ENCODE assay signal across 26 mouse cellular contexts in genomic region chr3:51398667-51399066, GRCm38 (mm10). TPM values are rescaled to one million over a fixed set of nuclear protein-coding genes. Genes with fewer than 3 reads are reported as not detected.
DNase-seq lines count a peak whose midpoint lies in the region; ATAC-seq and TF ChIP-seq lines count a peak whose summit lies in the region.
"Had no signal": no experiment of that assay in that cellular context is flagged by ENCODE, and none has a peak within 500 bp of the region (broad histone marks: within the 10 kb centered on the region; RNA-seq: fewer than 3 reads in every experiment).

No protein-coding gene starts in this region.

- peaks cover 10% of the 10 kb centered on the region for H3K36me3 ChIP-seq in embryonic facial prominence, embryonic 14.5 days (ENCODE audit: control insufficient read depth, insufficient read depth, low read length)
- H3K36me3 ChIP-seq in embryonic facial prominence, embryonic 10.5 days (replicated peaks) = peaks cover 13% of the 10 kb centered on the region
- H3K36me3 ChIP-seq in kidney, embryonic 15.5 days = peaks cover 12% of the 10 kb centered on the region
- no peaks in the 10 kb centered on the region; the same call in 1 of the 2 replicates for H3K36me3 ChIP-seq in testis, adult 2 months (ENCODE audit: control insufficient read depth, insufficient read depth, low read length)
- H3K36me3 ChIP-seq in liver, embryonic 11.5 days (ENCODE audit: control insufficient read depth, insufficient read depth, low read length) = peaks cover 3% of the 10 kb centered on the region; the same call in 1 of the 2 replicates

- peaks cover 9% of the 10 kb centered on the region for H3K27me3 ChIP-seq in embryonic facial prominence, embryonic 14.5 days (replicated peaks; ENCODE audit: control insufficient read depth, insufficient read depth, low read length)
- peaks cover 49% of the 10 kb centered on the region for H3K27me3 ChIP-seq in embryonic facial prominence, embryonic 10.5 days (replicated peaks; ENCODE audit: low read depth, poor library complexity, severe bottlenecking)
- peaks cover 27% of the 10 kb centered on the region for H3K27me3 ChIP-seq in kidney, embryonic 15.5 days
- no peaks in the 10 kb centered on the region; the same call in 1 of the 2 replicates for H3K27me3 ChIP-seq in testis, adult 2 months (ENCODE audit: control insufficient read depth, insufficient read depth, low read length)
- H3K27me3 ChIP-seq in liver, embryonic 11.5 days (replicated peaks; ENCODE audit: control insufficient read depth, insufficient read depth, low read length) = peaks cover 13% of the 10 kb centered on the region

- WGBS in embryonic facial prominence, embryonic 14.5 days = 8% methylated on average over 3 of the region's 3 CpGs
- WGBS in embryonic facial prominence, embryonic 10.5 days = 16% methylated on average over 3 of the region's 3 CpGs
- 22% methylated on average over 3 of the region's 3 CpGs for WGBS in kidney, embryonic 15.5 days
- 26% methylated on average over 3 of the region's 3 CpGs for WGBS in liver, embryonic 11.5 days

- TF ChIP-seq POLR2A in testis, adult 2 months (IDR thresholded peaks at IDR 0.05; ENCODE audit: control insufficient read depth, low read depth, low read length) = no peak

- no peaks in the 10 kb centered on the region; the same call in 1 of the 2 replicates for H3K4me1 ChIP-seq in embryonic facial prominence, embryonic 14.5 days (ENCODE audit: control insufficient read depth, insufficient read depth, low read length)
- H3K4me1 ChIP-seq in embryonic facial prominence, embryonic 10.5 days = peaks cover 28% of the 10 kb centered on the region
- peaks cover 25% of the 10 kb centered on the region for H3K4me1 ChIP-seq in kidney, embryonic 15.5 days
- peaks cover 9% of the 10 kb centered on the region for H3K4me1 ChIP-seq in testis, adult 2 months (ENCODE audit: control insufficient read depth, insufficient read depth, low read length)
- H3K4me1 ChIP-seq in liver, embryonic 11.5 days (replicated peaks; ENCODE audit: control insufficient read depth, insufficient read depth, low read length) = no peaks in the 10 kb centered on the region; the same call in 1 of the 2 replicates

- TF ChIP-seq CTCF in testis, adult 2 months (IDR thresholded peaks at IDR 0.05; ENCODE audit: control insufficient read depth, insufficient read depth, insufficient replicate concordance, low read depth, low read length) = no peak

- no peak overlapping the region for H3K27ac ChIP-seq in embryonic facial prominence, embryonic 14.5 days (replicated peaks; ENCODE audit: low read depth, low read length)
- H3K27ac ChIP-seq in embryonic facial prominence, embryonic 10.5 days (replicated peaks) = no peak overlapping the region
- no peak overlapping the region for H3K27ac ChIP-seq in kidney, embryonic 15.5 days
- peak overlapping the region; percentile 70 for H3K27ac ChIP-seq in testis, adult 2 months (ENCODE audit: control insufficient read depth, insufficient read depth, low read depth, low read length)
- no peak overlapping the region for H3K27ac ChIP-seq in liver, embryonic 11.5 days (ENCODE audit: low read depth, low read length)
- H3K27ac ChIP-seq: hindbrain, embryonic 12.5 days; hindbrain, postnatal 0 days; limb, embryonic 13.5 days; liver, embryonic 12.5 days; neural tube, embryonic 12.5 days had no signal

- peak; percentile 51 for DNase-seq in embryonic facial prominence, embryonic 14.5 days (ENCODE audit: low spot score)
- no peak for DNase-seq in embryonic facial prominence, embryonic 10.5 days (ENCODE audit: low spot score)
- DNase-seq in kidney, postnatal 14 days = no peak
- no peak for DNase-seq in testis, postnatal 14 days (ENCODE audit: low spot score)
- no peak for DNase-seq in liver, embryonic 11.5 days (ENCODE audit: low spot score)
- DNase-seq: cerebellum, adult 2 months; cerebellum, postnatal 14 days; forebrain, postnatal 0 days; heart, postnatal 36 days; kidney, adult 8-10 months; kidney, postnatal 10 days; liver, postnatal 0 days; lung, postnatal 36 days; right cerebral cortex, adult 18-20 months; spleen, adult 18-20 months had no signal

- no peaks in the 10 kb centered on the region for H3K9me3 ChIP-seq in embryonic facial prominence, embryonic 14.5 days (ENCODE audit: control insufficient read depth, low read length)
- no peaks in the 10 kb centered on the region for H3K9me3 ChIP-seq in embryonic facial prominence, embryonic 10.5 days
- no peaks in the 10 kb centered on the region for H3K9me3 ChIP-seq in kidney, embryonic 15.5 days (replicated peaks)
- no peaks in the 10 kb centered on the region for H3K9me3 ChIP-seq in liver, embryonic 11.5 days (ENCODE audit: control insufficient read depth, low read length)
- H3K9me3 ChIP-seq: hindbrain, embryonic 12.5 days; limb, embryonic 13.5 days; liver, embryonic 12.5 days; neural tube, embryonic 12.5 days had no signal

- 0 out of 2 replicates have a peak, but pooled peaks have one; percentile 16 for ATAC-seq in embryonic facial prominence, embryonic 14.5 days (ENCODE audit: low read depth)
- ATAC-seq in kidney, embryonic 15.5 days (replicated peaks; ENCODE audit: low FRiP score) = no peak
- ATAC-seq in liver, embryonic 11.5 days (replicated peaks; ENCODE audit: low FRiP score) = no peak
- ATAC-seq: activated CD4-positive, CD25-positive, alpha-beta regulatory T cell, adult 4 months; forebrain, postnatal 0 days; hindbrain, postnatal 0 days; intestine, embryonic 16.5 days; liver, embryonic 12.5 days; liver, postnatal 0 days; midbrain, embryonic 16.5 days had no signal

- H3K4me2 ChIP-seq in embryonic facial prominence, embryonic 14.5 days (ENCODE audit: low read depth, low read length) = no peak overlapping the region; the same call in 1 of the 2 replicates
- H3K4me2 ChIP-seq in kidney, embryonic 15.5 days = 0 out of 2 replicates have a peak overlapping the region, but pooled peaks have one; percentile 9
- H3K4me2 ChIP-seq in liver, embryonic 11.5 days = no peak overlapping the region
- H3K4me2 ChIP-seq: hindbrain, embryonic 12.5 days; limb, embryonic 13.5 days; liver, embryonic 12.5 days; neural tube, embryonic 12.5 days had no signal

- no peak overlapping the region for H3K4me3 ChIP-seq in embryonic facial prominence, embryonic 14.5 days (ENCODE audit: low read depth, low read length)
- no peak overlapping the region for H3K4me3 ChIP-seq in embryonic facial prominence, embryonic 10.5 days
- no peak overlapping the region for H3K4me3 ChIP-seq in kidney, embryonic 15.5 days (replicated peaks)
- H3K4me3 ChIP-seq in testis, adult 2 months (ENCODE audit: control insufficient read depth, low read depth, low read length) = no peak overlapping the region
- H3K4me3 ChIP-seq in liver, embryonic 11.5 days (ENCODE audit: low read depth, low read length) = no peak overlapping the region
- H3K4me3 ChIP-seq: hindbrain, embryonic 12.5 days; limb, embryonic 13.5 days; liver, embryonic 12.5 days; myocyte; neural tube, embryonic 12.5 days had no signal

- H3K9ac ChIP-seq in embryonic facial prominence, embryonic 14.5 days (ENCODE audit: low read depth, low read length) = no peak overlapping the region
- H3K9ac ChIP-seq in kidney, embryonic 15.5 days = no peak overlapping the region
- H3K9ac ChIP-seq in liver, embryonic 11.5 days (ENCODE audit: low read depth, low read length) = no peak overlapping the region
- H3K9ac ChIP-seq: forebrain, postnatal 0 days; hindbrain, embryonic 12.5 days; limb, embryonic 13.5 days; liver, embryonic 12.5 days; neural tube, embryonic 12.5 days had no signal

RNA-seq across cellular contexts. Expression of gene Mgarp, which starts 2.1 kb away (rescaled TPM):
- 2.5 and 5.2 TPM in 2 replicates for polyA plus RNA-seq in embryonic facial prominence, embryonic 14.5 days (2014; fragmentation: Nextera tagmentation; extraction: Ambion mirVana)
- polyA plus RNA-seq in embryonic facial prominence, embryonic 10.5 days (2016; fragmentation: Nextera tagmentation; extraction: Ambion mirVana) = 8.0 and 8.7 TPM in 2 replicates
- 5.3 and 11.4 TPM in 2 replicates for polyA plus RNA-seq in kidney, embryonic 15.5 days (2015; fragmentation: Nextera tagmentation; extraction: Ambion mirVana)
- polyA plus RNA-seq in testis, adult 2 months (2012; rRNA removed) = 17.9 and 19.9 TPM in 2 replicates
- polyA plus RNA-seq in liver, embryonic 11.5 days (2014; fragmentation: Nextera tagmentation; extraction: Ambion mirVana) = 4.6 and 5.2 TPM in 2 replicates

RNA-seq across cellular contexts. Expression of gene Ndufc1, which starts 10.1 kb away (rescaled TPM):
- 663 and 761 TPM in 2 replicates for polyA plus RNA-seq in embryonic facial prominence, embryonic 14.5 days (2014; fragmentation: Nextera tagmentation; extraction: Ambion mirVana)
- polyA plus RNA-seq in embryonic facial prominence, embryonic 10.5 days (2016; fragmentation: Nextera tagmentation; extraction: Ambion mirVana) = 646 and 663 TPM in 2 replicates
- 771 and 842 TPM in 2 replicates for polyA plus RNA-seq in kidney, embryonic 15.5 days (2015; fragmentation: Nextera tagmentation; extraction: Ambion mirVana)
- 361 and 448 TPM in 2 replicates for polyA plus RNA-seq in testis, adult 2 months (2012; rRNA removed)
- polyA plus RNA-seq in liver, embryonic 11.5 days (2014; fragmentation: Nextera tagmentation; extraction: Ambion mirVana) = 692 and 701 TPM in 2 replicates

RNA-seq across cellular contexts. Expression of gene Naa15, which starts 16.3 kb away (rescaled TPM):
- polyA plus RNA-seq in embryonic facial prominence, embryonic 14.5 days (2014; fragmentation: Nextera tagmentation; extraction: Ambion mirVana) = 34.5 and 34.8 TPM in 2 replicates
- polyA plus RNA-seq in embryonic facial prominence, embryonic 10.5 days (2016; fragmentation: Nextera tagmentation; extraction: Ambion mirVana) = 68.2 and 69.9 TPM in 2 replicates
- 52.3 and 54.6 TPM in 2 replicates for polyA plus RNA-seq in kidney, embryonic 15.5 days (2015; fragmentation: Nextera tagmentation; extraction: Ambion mirVana)
- polyA plus RNA-seq in testis, adult 2 months (2012; rRNA removed) = 9.9 and 15.0 TPM in 2 replicates
- polyA plus RNA-seq in liver, embryonic 11.5 days (2014; fragmentation: Nextera tagmentation; extraction: Ambion mirVana) = 48.4 and 50.6 TPM in 2 replicates

RNA-seq across cellular contexts. Expression of gene Elf2, which starts 58.2 kb away (rescaled TPM):
- 55.3 and 56.8 TPM in 2 replicates for polyA plus RNA-seq in embryonic facial prominence, embryonic 14.5 days (2014; fragmentation: Nextera tagmentation; extraction: Ambion mirVana)
- 42.0 and 49.2 TPM in 2 replicates for polyA plus RNA-seq in embryonic facial prominence, embryonic 10.5 days (2016; fragmentation: Nextera tagmentation; extraction: Ambion mirVana)
- 58.2 and 73.7 TPM in 2 replicates for polyA plus RNA-seq in kidney, embryonic 15.5 days (2015; fragmentation: Nextera tagmentation; extraction: Ambion mirVana)
- 83.2 and 87.8 TPM in 2 replicates for polyA plus RNA-seq in testis, adult 2 months (2012; rRNA removed)
- polyA plus RNA-seq in liver, embryonic 11.5 days (2014; fragmentation: Nextera tagmentation; extraction: Ambion mirVana) = 36.5 and 37.9 TPM in 2 replicates
